Mouse (Mus musculus) myocyte (in vitro differentiated cells): ENCODE measurements around the gene Rhbdf2. TPM values are rescaled to one million over a fixed set of nuclear protein-coding genes. Genes with fewer than 3 reads are reported as not detected.
A peak's percentile ranks its signal among the peaks of the same experiment; 100 is the strongest.

Experiments used
- H3K27me3 ChIP-seq: one replicate; pipeline ENCODE4 v1.6.1; 2011; ENCODE audit not compliant: control insufficient read depth, insufficient read depth, insufficient read length
- H3K36me3 ChIP-seq: one replicate; pipeline ENCODE4 v1.6.1; 2011; ENCODE audit not compliant: control insufficient read depth, insufficient read depth
- H3K4me2 ChIP-seq: one replicate; pipeline ENCODE4 v1.6.1; 2011; ENCODE audit warnings: low read depth, control low read depth
- H3K4me3 ChIP-seq: one replicate; pipeline ENCODE4 v1.5.1; 2011; ENCODE audit warnings: mild to moderate bottlenecking, control low read depth, moderate library complexity
- H3K79me2 ChIP-seq: one replicate; pipeline ENCODE4 v1.6.1; 2011; ENCODE audit not compliant: control insufficient read depth, insufficient read depth
- H3ac ChIP-seq: one replicate; pipeline ENCODE4 v1.6.1; 2011; ENCODE audit not compliant: control insufficient read depth, insufficient read length
- CEBPB ChIP-seq: IDR thresholded peaks from 2 replicates; pipeline ENCODE4 v1.6.1; 2011; ENCODE audit warnings: mild to moderate bottlenecking, moderate library complexity; ENCODE audit not compliant: poor library complexity, insufficient read depth, severe bottlenecking
- E2F4 ChIP-seq: IDR thresholded peaks from one replicate; pipeline ENCODE4 v1.6.1; 2011; ENCODE audit warnings: mild to moderate bottlenecking, control low read depth, moderate library complexity; ENCODE audit not compliant: insufficient read depth
- MAX ChIP-seq: IDR thresholded peaks from one replicate; pipeline ENCODE4 v1.6.1; 2011; ENCODE audit warnings: low read depth, mild to moderate bottlenecking, control low read depth
- MYOD1 ChIP-seq, 3 experiments: IDR thresholded peaks; one replicate each; pipeline ENCODE4 v1.6.1; 2011; ENCODE audit warnings: control low read depth in 2 of 3, low read depth in 2 of 3, mild to moderate bottlenecking in 2 of 3, moderate library complexity in 1 of 3; ENCODE audit not compliant: insufficient read length in 2 of 3, control insufficient read depth in 1 of 3
- MYOG ChIP-seq, 3 experiments: IDR thresholded peaks; one replicate each; pipeline ENCODE4 v1.6.1; 2011; ENCODE audit warnings: control low read depth in 2 of 3, low read depth in 2 of 3, mild to moderate bottlenecking in 2 of 3; ENCODE audit not compliant: insufficient read length in 2 of 3, control insufficient read depth in 1 of 3, insufficient read depth in 1 of 3
- POLR2A ChIP-seq: IDR thresholded peaks from one replicate; pipeline ENCODE4 v1.6.1; 2011; ENCODE audit warnings: low read depth, mild to moderate bottlenecking, control low read depth, moderate library complexity; ENCODE audit not compliant: insufficient read length
- POLR2AphosphoS2 ChIP-seq: IDR thresholded peaks from one replicate; pipeline ENCODE4 v1.6.1; 2011; ENCODE audit warnings: low read depth, control low read depth; ENCODE audit not compliant: insufficient read length
- REST ChIP-seq: IDR thresholded peaks from one replicate; pipeline ENCODE4 v1.6.1; 2011; ENCODE audit warnings: mild to moderate bottlenecking, control low read depth, moderate library complexity; ENCODE audit not compliant: insufficient read depth, insufficient read length
- SRF ChIP-seq: IDR thresholded peaks from one replicate; pipeline ENCODE4 v1.6.1; 2011; ENCODE audit warnings: low read depth; ENCODE audit not compliant: control insufficient read depth, insufficient read length
- TCF12 ChIP-seq: IDR thresholded peaks from one replicate; pipeline ENCODE4 v1.6.1; 2011; ENCODE audit warnings: mild to moderate bottlenecking, control low read depth; ENCODE audit not compliant: poor library complexity, insufficient read depth, severe bottlenecking
- TCF3 ChIP-seq: IDR thresholded peaks from one replicate; pipeline ENCODE4 v1.6.1; 2011; ENCODE audit warnings: low read depth, control low read depth; ENCODE audit not compliant: insufficient read length
- USF1 ChIP-seq: IDR thresholded peaks from one replicate; pipeline ENCODE4 v1.6.1; 2011; ENCODE audit warnings: low read depth, mild to moderate bottlenecking, control low read depth, moderate library complexity
- polyA plus RNA-seq: library from polyadenylated mRNA; unstranded; fragments of >200 nt; fragmentation: generic; extraction: Trizol; gene quantifications from one replicate; pipeline ENCODE4 v1.2.1, GENCODE M21; 2012; ENCODE audit warnings: missing spikeins

Rhbdf2 gene
- polyA plus RNA-seq, 1 experiment: 16.2 TPM

GRCm38 (mm10) chr11:116625081-116626000, 1.5 kb downstream of the Rhbdf2 start:
- no peak for TF ChIP-seq TCF12
- peak in 2 of 3 experiments; percentile 13 to 21 for TF ChIP-seq MYOG (IDR thresholded peaks at IDR 0.05; ENCODE audit: control insufficient read depth in 1 of 3, insufficient read depth in 1 of 3, insufficient read length in 2 of 3, low read depth in 2 of 3)
- TF ChIP-seq CEBPB: no peak
- TF ChIP-seq TCF3: no peak
- Histone ChIP-seq H3K27me3 (no peaks in the 10 kb centered on the region), H3K4me2 (peak overlapping the region; percentile 7), H3K36me3 (no peaks in the 10 kb centered on the region), H3K4me3 (peak overlapping the region; percentile 54), H3ac (no peak overlapping the region), H3K79me2 (peaks cover 16% of the 10 kb centered on the region)

GRCm38 (mm10) chr11:116624131-116624832, 2.5 kb downstream of the Rhbdf2 start:
- H3K4me2 ChIP-seq: peak overlapping the region; percentile 85
- TF ChIP-seq USF1 (no peak), E2F4 (no peak), POLR2A (peak; percentile 49), SRF (no peak), POLR2AphosphoS2 (peak; percentile 41)
- peaks cover 25% of the 10 kb centered on the region for H3K79me2 ChIP-seq
- peak overlapping the region; percentile 54 for H3K4me3 ChIP-seq
- H3ac ChIP-seq: peak overlapping the region; percentile 24
- H3K36me3 ChIP-seq: no peaks in the 10 kb centered on the region
- H3K27me3 ChIP-seq: no peaks in the 10 kb centered on the region

- Histone ChIP-seq H3K4me2 (peak overlapping the region; percentile 85), H3K4me3 (peak overlapping the region; percentile 54), H3ac (peak overlapping the region; percentile 24), H3K27me3 (no peaks in the 10 kb centered on the region), H3K79me2 (peaks cover 32% of the 10 kb centered on the region), H3K36me3 (no peaks in the 10 kb centered on the region)
- peak in 1 of 3 experiments; percentile 32 for TF ChIP-seq MYOD1 (IDR thresholded peaks at IDR 0.05; ENCODE audit: control insufficient read depth in 1 of 3, insufficient read length in 2 of 3, low read depth in 2 of 3)
- peak in 1 of 3 experiments; percentile 39 for TF ChIP-seq MYOG (IDR thresholded peaks at IDR 0.05; ENCODE audit: control insufficient read depth in 1 of 3, insufficient read depth in 1 of 3, insufficient read length in 2 of 3, low read depth in 2 of 3)
- TF ChIP-seq POLR2AphosphoS2: no peak
These were observed 3.3 kb downstream of the Rhbdf2 start for GRCm38 (mm10) chr11:116623281-116624124.

DNA sequence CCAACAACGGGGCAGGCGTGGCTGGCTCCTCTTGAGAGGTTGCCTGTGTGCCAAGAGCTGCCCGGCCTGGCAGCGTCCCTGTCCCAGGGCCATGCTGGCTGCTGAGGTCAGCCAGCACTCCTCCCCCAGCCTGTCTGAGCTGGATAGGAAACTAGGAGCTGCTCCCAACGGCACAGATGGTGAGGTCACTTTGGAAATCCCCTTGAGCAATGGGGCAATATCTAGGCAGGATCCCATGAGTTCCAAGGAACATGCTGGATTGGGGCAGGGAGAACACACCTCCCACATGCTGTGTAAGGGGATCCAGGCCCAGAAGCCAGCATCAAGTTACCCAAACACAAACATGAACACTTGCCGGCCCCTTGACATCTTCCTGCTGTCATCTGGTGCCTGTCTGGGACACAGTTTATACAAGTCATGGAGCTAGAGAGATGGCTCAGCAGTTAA, 5.5 kb downstream of the Rhbdf2 start:
- Histone ChIP-seq H3ac (no peak overlapping the region), H3K27me3 (no peaks in the 10 kb centered on the region), H3K4me3 (no peak overlapping the region), H3K4me2 (peak overlapping the region; percentile 85), H3K36me3 (no peaks in the 10 kb centered on the region), H3K79me2 (peaks cover 40% of the 10 kb centered on the region)
- TF ChIP-seq SRF: no peak
- TF ChIP-seq MYOD1 (IDR thresholded peaks at IDR 0.05; ENCODE audit: control insufficient read depth in 1 of 3, insufficient read length in 2 of 3, low read depth in 2 of 3): peak in 1 of 3 experiments; percentile 66
- TF ChIP-seq TCF12: no peak
- no peak for TF ChIP-seq REST
- no peak for TF ChIP-seq USF1
- peak in 1 of 3 experiments; percentile 76 for TF ChIP-seq MYOG (IDR thresholded peaks at IDR 0.05; ENCODE audit: control insufficient read depth in 1 of 3, insufficient read depth in 1 of 3, insufficient read length in 2 of 3, low read depth in 2 of 3)
- peak; percentile 65 for TF ChIP-seq POLR2AphosphoS2
- peak; percentile 11 for TF ChIP-seq TCF3
- TF ChIP-seq POLR2A: peak; percentile 47
- TF ChIP-seq MAX: peak; percentile 62
- peak; percentile 96 for TF ChIP-seq CEBPB
- no peak for TF ChIP-seq E2F4
